Mouse (Mus musculus): ENCODE measurements around the gene Dpm3. TPM values are rescaled to one million over a fixed set of nuclear protein-coding genes. Genes with fewer than 3 reads are reported as not detected.

Dpm3 gene
- polyA plus RNA-seq, 1 experiment from 2014 or later: 99.4 TPM

GRCm38 (mm10) chr3:89292303-89292702 lies 33.1 kb downstream of the Dpm3 start:
- peaks cover 11% of the 10 kb centered on the region for H3K4me1 ChIP-seq (replicated peaks)
- DNase-seq (ENCODE audit: low spot score): no peak
- H3K27ac ChIP-seq: no peak overlapping the region
- H3K9me3 ChIP-seq: no peaks in the 10 kb centered on the region
- WGBS: 80% methylated on average over 5 of the region's 5 CpGs
- no peaks in the 10 kb centered on the region for H3K27me3 ChIP-seq (ENCODE audit: insufficient read depth, poor library complexity, severe bottlenecking)
- no peaks in the 10 kb centered on the region for H3K36me3 ChIP-seq
- H3K4me3 ChIP-seq: no peak overlapping the region

- Histone ChIP-seq H3K27ac (no peak overlapping the region), H3K36me3 (no peaks in the 10 kb centered on the region), H3K4me1 (replicated peaks) (peaks cover 9% of the 10 kb centered on the region), H3K27me3 (ENCODE audit: insufficient read depth, poor library complexity, severe bottlenecking) (peaks cover under 1% of the 10 kb centered on the region; the same call in 1 of the 2 replicates), H3K4me3 (no peak overlapping the region), H3K9me3 (no peaks in the 10 kb centered on the region)
- 92% methylated on average over 11 of the region's 11 CpGs for WGBS
- DNase-seq (ENCODE audit: low spot score): no peak
Measured at GRCm38 (mm10) chr3:89293247-89293918, 34.2 kb downstream of the Dpm3 start.

- Histone ChIP-seq H3K4me3 (no peak overlapping the region), H3K27ac (no peak overlapping the region), H3K36me3 (no peaks in the 10 kb centered on the region), H3K27me3 (ENCODE audit: insufficient read depth, poor library complexity, severe bottlenecking) (peaks cover 9% of the 10 kb centered on the region), H3K4me1 (replicated peaks) (peaks cover 2% of the 10 kb centered on the region; the same call in 1 of the 2 replicates), H3K9me3 (no peaks in the 10 kb centered on the region)
- DNase-seq (ENCODE audit: low spot score): no peak
- WGBS: 88% methylated on average over 5 of the region's 5 CpGs
Measured at GRCm38 (mm10) chr3:89294195-89294594, 35.0 kb downstream of the Dpm3 start.

GRCm38 (mm10) chr3:89295685-89296230 lies 36.6 kb downstream of the Dpm3 start:
- 83% methylated on average over 8 of the region's 8 CpGs for WGBS
- H3K36me3 ChIP-seq: no peaks in the 10 kb centered on the region
- H3K27ac ChIP-seq: no peak overlapping the region
- H3K4me1 ChIP-seq (replicated peaks): peaks cover 10% of the 10 kb centered on the region
- no peak for DNase-seq (ENCODE audit: low spot score)
- H3K4me3 ChIP-seq: no peak overlapping the region
- H3K27me3 ChIP-seq (ENCODE audit: insufficient read depth, poor library complexity, severe bottlenecking): peaks cover 20% of the 10 kb centered on the region
- no peaks in the 10 kb centered on the region for H3K9me3 ChIP-seq

- H3K27ac ChIP-seq: no peak overlapping the region
- H3K27me3 ChIP-seq (ENCODE audit: insufficient read depth, poor library complexity, severe bottlenecking): peaks cover 20% of the 10 kb centered on the region
- H3K36me3 ChIP-seq: no peaks in the 10 kb centered on the region
- 89% methylated on average over 11 of the region's 11 CpGs for WGBS
- H3K4me3 ChIP-seq: no peak overlapping the region
- H3K4me1 ChIP-seq (replicated peaks): peaks cover 10% of the 10 kb centered on the region
- DNase-seq (ENCODE audit: low spot score): no peak
- H3K9me3 ChIP-seq: no peaks in the 10 kb centered on the region
Measured at GRCm38 (mm10) chr3:89296761-89297396, 37.7 kb downstream of the Dpm3 start.

- 87% methylated on average over 6 of the region's 6 CpGs for WGBS
- H3K4me1 ChIP-seq (replicated peaks): peaks cover 10% of the 10 kb centered on the region
- DNase-seq (ENCODE audit: low spot score): no peak
Measured at GRCm38 (mm10) chr3:89298908-89299307, 39.8 kb downstream of the Dpm3 start.

GRCm38 (mm10) chr3:89299499-89299898 lies 40.3 kb downstream of the Dpm3 start:
- H3K4me3 ChIP-seq: peak overlapping the region; percentile 41
- peak; percentile 49 for DNase-seq (ENCODE audit: low spot score)
- no peaks in the 10 kb centered on the region for H3K36me3 ChIP-seq
- WGBS: 5% methylated on average over 14 of the region's 14 CpGs
- H3K27me3 ChIP-seq (ENCODE audit: insufficient read depth, poor library complexity, severe bottlenecking): peaks cover 25% of the 10 kb centered on the region
- peaks cover 12% of the 10 kb centered on the region for H3K4me1 ChIP-seq (replicated peaks)
- H3K27ac ChIP-seq: peak overlapping the region; percentile 62
- H3K9me3 ChIP-seq: no peaks in the 10 kb centered on the region

More at GRCm38 (mm10) chr3:89298908-89299307, 39.8 kb downstream of the Dpm3 start:
- Histone ChIP-seq H3K27me3 (ENCODE audit: insufficient read depth, poor library complexity, severe bottlenecking) (peaks cover 23% of the 10 kb centered on the region), H3K4me3 (no peak overlapping the region), H3K27ac (no peak overlapping the region), H3K9me3 (no peaks in the 10 kb centered on the region), H3K36me3 (no peaks in the 10 kb centered on the region)

- no peaks in the 10 kb centered on the region for H3K9me3 ChIP-seq
- WGBS: 73% methylated on average over 1 of the region's 1 CpGs
Measured at GRCm38 (mm10) chr3:89300071-89300470, 40.9 kb downstream of the Dpm3 start.

GRCm38 (mm10) chr3:89300514-89300913 lies 41.4 kb downstream of the Dpm3 start:
- no peak for DNase-seq (ENCODE audit: low spot score)
- 64% methylated on average over 2 of the region's 2 CpGs for WGBS
- H3K9me3 ChIP-seq: no peaks in the 10 kb centered on the region

More at GRCm38 (mm10) chr3:89300071-89300470, 40.9 kb downstream of the Dpm3 start:
- Histone ChIP-seq H3K4me3 (peak overlapping the region; percentile 41), H3K27ac (no peak overlapping the region), H3K36me3 (no peaks in the 10 kb centered on the region), H3K27me3 (ENCODE audit: insufficient read depth, poor library complexity, severe bottlenecking) (peaks cover 27% of the 10 kb centered on the region), H3K4me1 (replicated peaks) (peaks cover 18% of the 10 kb centered on the region)
- DNase-seq (ENCODE audit: low spot score): no peak

GRCm38 (mm10) chr3:89304440-89304839 lies 45.3 kb downstream of the Dpm3 start:
- 62% methylated on average over 6 of the region's 6 CpGs for WGBS
- no peak overlapping the region for H3K4me3 ChIP-seq
- no peaks in the 10 kb centered on the region for H3K36me3 ChIP-seq
- no peak for DNase-seq (ENCODE audit: low spot score)
- H3K27ac ChIP-seq: no peak overlapping the region
- peaks cover 34% of the 10 kb centered on the region for H3K4me1 ChIP-seq (replicated peaks)
- peaks cover 21% of the 10 kb centered on the region; the same call in 1 of the 2 replicates for H3K27me3 ChIP-seq (ENCODE audit: insufficient read depth, poor library complexity, severe bottlenecking)
- no peaks in the 10 kb centered on the region for H3K9me3 ChIP-seq

More at GRCm38 (mm10) chr3:89300514-89300913, 41.4 kb downstream of the Dpm3 start:
- peaks cover 22% of the 10 kb centered on the region for H3K4me1 ChIP-seq (replicated peaks)
- no peaks in the 10 kb centered on the region for H3K36me3 ChIP-seq
- H3K4me3 ChIP-seq: no peak overlapping the region
- peaks cover 27% of the 10 kb centered on the region for H3K27me3 ChIP-seq (ENCODE audit: insufficient read depth, poor library complexity, severe bottlenecking)
- no peak overlapping the region for H3K27ac ChIP-seq

- Histone ChIP-seq H3K4me1 (replicated peaks) (peaks cover 27% of the 10 kb centered on the region), H3K9me3 (no peaks in the 10 kb centered on the region), H3K4me3 (no peak overlapping the region), H3K36me3 (no peaks in the 10 kb centered on the region), H3K27ac (no peak overlapping the region), H3K27me3 (ENCODE audit: insufficient read depth, poor library complexity, severe bottlenecking) (peaks cover 15% of the 10 kb centered on the region; the same call in 1 of the 2 replicates)
- no peak for DNase-seq (ENCODE audit: low spot score)
- WGBS: 66% methylated on average over 4 of the region's 4 CpGs
Measured at GRCm38 (mm10) chr3:89305105-89305504, 45.9 kb downstream of the Dpm3 start.

GRCm38 (mm10) chr3:89305551-89306325 lies 46.6 kb downstream of the Dpm3 start:
- H3K9me3 ChIP-seq: no peaks in the 10 kb centered on the region
- H3K4me3 ChIP-seq: no peak overlapping the region
- no peak overlapping the region for H3K27ac ChIP-seq
- H3K36me3 ChIP-seq: no peaks in the 10 kb centered on the region
- peaks cover 12% of the 10 kb centered on the region; the same call in 1 of the 2 replicates for H3K27me3 ChIP-seq (ENCODE audit: insufficient read depth, poor library complexity, severe bottlenecking)
- H3K4me1 ChIP-seq (replicated peaks): peaks cover 27% of the 10 kb centered on the region
- WGBS: 66% methylated on average over 8 of the region's 8 CpGs
- no peak for DNase-seq (ENCODE audit: low spot score)

Measured in hindbrain, embryonic 10.5 days (tissue).